Mouse (Mus musculus): Measurements from ENCODE around the gene Habp4.

DNA sequence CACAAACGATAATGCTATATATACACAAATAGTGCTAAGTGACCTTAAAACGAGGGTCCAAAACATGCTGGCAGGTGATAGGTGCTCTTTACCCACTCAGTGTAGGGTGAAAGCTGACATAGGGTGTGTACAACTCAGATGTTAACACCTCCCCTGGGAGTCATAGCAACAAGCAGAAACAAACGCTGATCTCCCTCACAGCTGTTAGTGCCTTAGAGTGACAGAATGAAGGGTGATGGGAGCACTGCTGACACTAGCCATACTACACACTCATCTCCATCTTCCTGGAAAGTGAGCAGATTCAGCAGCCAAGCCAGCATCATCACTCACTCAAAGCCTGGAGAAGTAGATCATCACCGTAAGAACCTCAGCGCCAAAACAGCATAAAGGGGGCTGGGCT is 11.5 kb upstream of the Habp4 start:
- TF ChIP-seq CTCF (conservative IDR thresholded peaks at IDR 0.05; ENCODE audit: low read length) (no peak), POU5F1 (IDR thresholded peaks at IDR 0.05; ENCODE audit: borderline replicate concordance, low read length) (no peak)

All from E14TG2a.4 (cell line).